Mouse (Mus musculus) MEL (cell line): ENCODE measurements at regions not wholly inside any gene's neighbourhood (a gene's known extent, or its start where the extent isn't known, plus 50 kb on each side); places are given as distances from the start of the nearest gene placed in this dataset.

Experiments used
- CTCF ChIP-seq, 3 experiments: IDR thresholded peaks in 2 of 3; conservative IDR thresholded peaks in 1 of 3; 2 replicates each; pipeline ENCODE4 v1.5.1; 2011 to 2012; ENCODE audit warnings: low read length in 3 of 3, low read depth in 2 of 3, mild to moderate bottlenecking in 2 of 3, improper control_type of control experiment in 1 of 3, inconsistent platforms in 1 of 3, mixed read lengths in 1 of 3, moderate library complexity in 1 of 3; ENCODE audit not compliant: control insufficient read depth in 1 of 3, insufficient read depth in 1 of 3, poor library complexity in 1 of 3, severe bottlenecking in 1 of 3
- EP300 ChIP-seq, 2 experiments: IDR thresholded peaks; 2 replicates each; pipeline ENCODE4 v1.6.1; 2011; ENCODE audit warnings: improper control_type of control experiment in 2 of 2, low read length in 2 of 2, low read depth in 1 of 2, mild to moderate bottlenecking in 1 of 2
- MAX ChIP-seq: IDR thresholded peaks from 2 replicates; pipeline ENCODE4 v1.6.1; 2011; ENCODE audit warnings: low read length, improper control_type of control experiment
- MYC ChIP-seq: IDR thresholded peaks from 2 replicates; pipeline ENCODE4 v1.6.1; 2011; ENCODE audit warnings: low read depth, mild to moderate bottlenecking, low read length, improper control_type of control experiment, moderate library complexity
- POLR2A ChIP-seq, 2 experiments: IDR thresholded peaks; 2 replicates each; pipeline ENCODE4 v1.6.1; 2011 to 2012; ENCODE audit warnings: low read length in 2 of 2, mild to moderate bottlenecking in 2 of 2, control low read depth in 1 of 2, improper control_type of control experiment in 1 of 2, low read depth in 1 of 2, moderate library complexity in 1 of 2; ENCODE audit not compliant: control insufficient read depth in 1 of 2, insufficient read depth in 1 of 2, poor library complexity in 1 of 2

DNA sequence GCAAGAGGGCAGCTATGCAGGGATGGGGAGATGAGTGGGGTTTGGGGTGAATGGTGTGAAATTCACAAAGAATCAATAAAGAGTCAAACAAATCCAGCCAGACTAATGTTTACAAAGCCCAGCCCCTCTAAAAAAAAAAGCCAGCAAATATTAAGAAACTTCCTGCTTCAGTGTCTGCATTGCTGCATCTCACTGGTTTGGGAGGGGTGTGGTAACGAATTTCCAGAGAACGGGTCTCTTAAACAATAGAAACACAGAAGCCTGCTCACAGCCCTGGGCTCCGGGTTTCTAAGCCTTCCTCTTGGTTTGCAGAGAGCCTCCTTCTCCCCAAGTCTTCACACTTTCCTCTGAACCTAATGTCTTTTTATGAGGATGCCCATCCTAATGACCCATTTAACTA lies 50.1 kb upstream of the Mboat2 start:
- TF ChIP-seq POLR2A (IDR thresholded peaks at IDR 0.05; ENCODE audit: control insufficient read depth in 1 of 2, insufficient read depth in 1 of 2, low read depth in 1 of 2, low read length in 2 of 2, poor library complexity in 1 of 2), result no peak
- TF ChIP-seq CTCF (IDR thresholded peaks at IDR 0.05 in 2 of 3, conservative IDR thresholded peaks at IDR 0.05 in 1 of 3; ENCODE audit: control insufficient read depth in 1 of 3, insufficient read depth in 1 of 3, low read depth in 2 of 3, low read length in 3 of 3, poor library complexity in 1 of 3, severe bottlenecking in 1 of 3), result no peak
- TF ChIP-seq MAX, result no peak
- no peak for TF ChIP-seq MYC
- no peak for TF ChIP-seq EP300 (IDR thresholded peaks at IDR 0.05; ENCODE audit: low read depth in 1 of 2, low read length in 2 of 2)
